Mouse (Mus musculus) lung, embryonic 14.5 days (tissue): ENCODE measurements around the gene Bmp2. TPM values are rescaled to one million over a fixed set of nuclear protein-coding genes. Genes with fewer than 3 reads are reported as not detected.

ENCODE experiments used
- ATAC-seq: fragments of 200-750 bp; cut with Nextera tagmentation; 2 replicates; pipeline ENCODE4 v1.8.0; 2017; ENCODE audit warnings: mild to moderate bottlenecking, moderate TSS enrichment, moderate library complexity; ENCODE audit not compliant: insufficient read depth
- DNase-seq: peaks from one replicate; pipeline ENCODE4 v3.0.0-alpha.2; 2015
- H3K27ac ChIP-seq: fragments of 300-500 bp; sonication (generic); 2 replicates; pipeline ENCODE4 v1.5.1; 2014; ENCODE audit warnings: low read depth, mild to moderate bottlenecking, moderate library complexity
- H3K27me3 ChIP-seq: fragments of 300-500 bp; sonication (generic); 2 replicates; pipeline ENCODE4 v1.6.1; 2014; ENCODE audit warnings: low read length, control low read depth; ENCODE audit not compliant: insufficient read depth
- H3K36me3 ChIP-seq: fragments of 300-500 bp; sonication (generic); 2 replicates; pipeline ENCODE4 v1.6.1; 2014; ENCODE audit warnings: control low read depth; ENCODE audit not compliant: insufficient read depth
- H3K4me1 ChIP-seq: fragments of 300-500 bp; sonication (generic); 2 replicates; pipeline ENCODE4 v1.6.1; 2014; ENCODE audit warnings: antibody characterized with exemption, control low read depth; ENCODE audit not compliant: insufficient read depth
- H3K4me2 ChIP-seq: fragments of 300-500 bp; sonication (generic); 2 replicates; pipeline ENCODE4 v1.6.1; 2014; ENCODE audit warnings: mild to moderate bottlenecking
- H3K4me3 ChIP-seq: fragments of 300-500 bp; sonication (generic); 2 replicates; pipeline ENCODE4 v1.5.1; 2014; ENCODE audit warnings: low read depth, low read length
- H3K9ac ChIP-seq: fragments of 300-500 bp; sonication (generic); 2 replicates; pipeline ENCODE4 v1.6.1; 2014
- H3K9me3 ChIP-seq: fragments of 300-500 bp; sonication (generic); 2 replicates; pipeline ENCODE4 v1.6.1; 2016; ENCODE audit warnings: low read depth, low read length, control low read depth
- CTCF ChIP-seq: IDR thresholded peaks from 2 replicates; pipeline ENCODE4 v1.5.1; 2016; ENCODE audit warnings: antibody characterized with exemption, low read depth
- whole genome bisulfite sequencing: fragments of 180-500 bp; shearing (Covaris S2); extraction: QIAGEN DNeasy Blood & Tissue Kit; methylation state at CpG from one replicate; pipeline ENCODE4 v1.1.7; 2014; 5-methylcytosine and 5-hydroxymethylcytosine counted together
- polyA plus RNA-seq: library from polyadenylated mRNA; unstranded; fragments of >200 nt; fragmentation: Nextera tagmentation; extraction: Ambion mirVana; gene quantifications from 2 replicates; pipeline ENCODE4 v1.2.1, GENCODE M21; 2014

The Bmp2 gene
- polyA plus RNA-seq, 1 experiment from 2014 or later, result 3.2 TPM

DNA sequence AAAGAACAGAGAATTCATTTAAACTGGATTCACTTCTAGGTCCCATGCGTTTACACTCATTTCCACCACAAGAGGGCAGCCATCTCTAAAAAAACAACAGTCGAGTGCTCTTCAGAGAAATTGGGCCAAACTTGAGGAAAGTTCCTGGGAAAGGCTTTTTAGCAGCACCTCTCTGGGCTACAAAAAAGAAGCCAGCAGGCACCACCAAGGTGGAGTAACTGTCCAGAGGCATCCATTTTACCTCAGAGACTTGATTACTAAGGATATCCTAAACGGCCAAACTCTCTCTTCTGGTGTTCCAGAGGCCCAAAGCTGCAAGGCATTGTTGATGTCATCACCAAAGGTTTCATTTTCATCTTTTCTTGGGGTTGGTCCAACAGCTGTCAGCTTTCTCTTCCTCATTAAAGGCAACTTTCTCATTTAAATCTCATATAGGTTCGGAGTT lies 1.7 kb upstream of the Bmp2 start:
- ATAC-seq, result no peak
- 18% methylated on average over 4 of the region's 4 CpGs for WGBS
- Histone ChIP-seq H3K4me2 (no peak overlapping the region), H3K27ac (no peak overlapping the region), H3K9ac (no peak overlapping the region), H3K36me3 (no peaks in the 10 kb centered on the region), H3K27me3 (peaks cover 31% of the 10 kb centered on the region), H3K4me3 (no peak overlapping the region), H3K4me1 (no peaks in the 10 kb centered on the region), H3K9me3 (no peaks in the 10 kb centered on the region)
- DNase-seq, result peak; percentile 94
- peak; percentile 80 for TF ChIP-seq CTCF

DNA sequence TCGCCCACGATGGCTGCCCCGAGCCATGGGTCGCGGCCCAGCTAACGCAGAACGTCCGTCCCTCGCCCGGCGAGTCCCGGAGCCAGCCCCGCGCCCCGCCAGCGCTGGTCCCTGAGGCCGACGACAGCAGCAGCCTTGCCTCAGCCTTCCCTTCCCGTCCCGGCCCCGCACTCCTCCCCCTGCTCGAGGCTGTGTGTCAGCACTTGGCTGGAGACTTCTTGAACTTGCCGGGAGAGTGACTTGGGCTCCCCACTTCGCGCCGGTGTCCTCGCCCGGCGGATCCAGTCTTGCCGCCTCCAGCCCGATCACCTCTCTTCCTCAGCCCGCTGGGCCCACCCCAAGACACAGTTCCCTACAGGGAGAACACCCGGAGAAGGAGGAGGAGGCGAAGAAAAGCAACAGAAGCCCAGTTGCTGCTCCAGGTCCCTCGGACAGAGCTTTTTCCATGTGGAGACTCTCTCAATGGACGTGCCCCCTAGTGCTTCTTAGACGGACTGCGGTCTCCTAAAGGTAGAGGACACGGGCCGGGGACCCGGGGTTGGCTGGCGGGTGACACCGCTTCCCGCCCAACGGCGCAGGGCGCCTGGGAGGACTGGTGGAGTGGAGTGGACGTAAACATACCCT lies 995 bp downstream of the Bmp2 start:
- DNase-seq, result peak; percentile 53
- Histone ChIP-seq H3K4me1 (no peaks in the 10 kb centered on the region), H3K9me3 (no peaks in the 10 kb centered on the region), H3K4me2 (peak overlapping the region; percentile 96), H3K36me3 (no peaks in the 10 kb centered on the region), H3K27me3 (peaks cover 31% of the 10 kb centered on the region), H3K4me3 (peak overlapping the region; percentile 60), H3K9ac (peak overlapping the region; percentile 59), H3K27ac (no peak overlapping the region)
- TF ChIP-seq CTCF, result no peak
- WGBS, result under 1% methylated on average over 48 of the region's 48 CpGs
- ATAC-seq, result peak; percentile 41; the same call in 1 of the 2 replicates

DNA sequence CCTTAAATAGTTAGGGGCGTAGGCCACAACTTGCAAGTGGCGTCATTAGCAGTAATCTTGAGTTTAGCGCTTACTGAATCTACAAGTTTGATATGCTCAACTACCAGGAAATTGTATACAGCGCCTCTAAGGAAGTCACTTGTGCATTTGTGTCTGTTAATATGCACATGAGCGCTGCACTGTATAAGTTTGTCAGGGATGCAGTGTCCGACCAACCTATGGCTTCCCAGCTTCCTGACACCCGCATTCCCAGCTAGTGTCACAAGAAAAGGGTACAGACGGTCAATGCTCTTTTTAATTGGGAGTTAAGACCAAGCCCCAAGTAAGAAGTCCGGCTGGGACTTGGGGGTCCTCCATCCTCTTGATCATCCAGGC lies 1.9 kb downstream of the Bmp2 start:
- Histone ChIP-seq H3K4me1 (no peaks in the 10 kb centered on the region), H3K36me3 (no peaks in the 10 kb centered on the region), H3K27ac (no peak overlapping the region), H3K4me3 (peak overlapping the region; percentile 60), H3K4me2 (peak overlapping the region; percentile 96), H3K9ac (peak overlapping the region; percentile 50; the same call in 1 of the 2 replicates), H3K27me3 (peaks cover 31% of the 10 kb centered on the region), H3K9me3 (no peaks in the 10 kb centered on the region)
- DNase-seq, result no peak
- no peak for TF ChIP-seq CTCF
- 32% methylated on average over 9 of the region's 9 CpGs for WGBS
- no peak for ATAC-seq

DNA sequence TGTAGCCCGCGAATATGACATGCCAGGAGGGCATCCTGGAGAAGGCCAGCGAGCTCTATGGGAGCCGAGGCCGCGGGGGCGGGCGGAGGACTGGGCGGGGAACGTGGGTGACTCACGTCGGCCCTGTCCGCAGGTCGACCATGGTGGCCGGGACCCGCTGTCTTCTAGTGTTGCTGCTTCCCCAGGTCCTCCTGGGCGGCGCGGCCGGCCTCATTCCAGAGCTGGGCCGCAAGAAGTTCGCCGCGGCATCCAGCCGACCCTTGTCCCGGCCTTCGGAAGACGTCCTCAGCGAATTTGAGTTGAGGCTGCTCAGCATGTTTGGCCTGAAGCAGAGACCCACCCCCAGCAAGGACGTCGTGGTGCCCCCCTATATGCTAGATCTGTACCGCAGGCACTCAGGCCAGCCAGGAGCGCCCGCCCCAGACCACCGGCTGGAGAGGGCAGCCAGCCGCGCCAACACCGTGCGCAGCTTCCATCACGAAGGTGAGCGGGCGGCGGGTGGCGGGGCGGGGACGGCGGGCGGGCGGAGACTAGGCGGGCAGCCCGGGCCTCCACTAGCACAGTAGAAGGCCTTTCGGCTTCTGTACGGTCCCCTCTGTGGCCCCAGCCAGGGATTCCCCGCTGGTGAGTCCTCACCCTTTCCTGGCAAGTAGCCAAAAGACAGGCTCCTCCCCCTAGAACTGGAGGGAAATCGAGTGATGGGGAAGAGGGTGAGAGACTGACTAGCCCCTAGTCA lies 2.5 kb downstream of the Bmp2 start:
- Histone ChIP-seq H3K27ac (no peak overlapping the region), H3K9ac (peak overlapping the region; percentile 50), H3K4me3 (peak overlapping the region; percentile 60), H3K4me1 (no peaks in the 10 kb centered on the region), H3K36me3 (no peaks in the 10 kb centered on the region), H3K9me3 (no peaks in the 10 kb centered on the region), H3K27me3 (peaks cover 31% of the 10 kb centered on the region), H3K4me2 (peak overlapping the region; percentile 96)
- ATAC-seq (peak; percentile 71), DNase-seq (peak; percentile 81)
- WGBS, result 1% methylated on average over 55 of the region's 55 CpGs
- no peak for TF ChIP-seq CTCF

- Histone ChIP-seq H3K4me2 (no peak overlapping the region), H3K9ac (no peak overlapping the region), H3K9me3 (no peaks in the 10 kb centered on the region), H3K36me3 (no peaks in the 10 kb centered on the region), H3K4me1 (no peaks in the 10 kb centered on the region), H3K27ac (no peak overlapping the region), H3K27me3 (no peaks in the 10 kb centered on the region), H3K4me3 (no peak overlapping the region)
- TF ChIP-seq CTCF, result no peak
- 62% methylated on average over 10 of the region's 10 CpGs for WGBS
- ATAC-seq, result no peak
- DNase-seq, result no peak
Observed at GRCm38 (mm10) chr2:133564248-133564886, 12.4 kb downstream of the Bmp2 start.

GRCm38 (mm10) chr2:133565424-133565823 lies 13.5 kb downstream of the Bmp2 start:
- WGBS, result 78% methylated on average over 5 of the region's 5 CpGs
- no peak for TF ChIP-seq CTCF
- no peak for DNase-seq

More at GRCm38 (mm10) chr2:133565424-133565823, 13.5 kb downstream of the Bmp2 start:
- Histone ChIP-seq H3K4me3 (no peak overlapping the region), H3K27ac (no peak overlapping the region), H3K9me3 (no peaks in the 10 kb centered on the region), H3K4me1 (no peaks in the 10 kb centered on the region), H3K9ac (no peak overlapping the region), H3K4me2 (no peak overlapping the region), H3K27me3 (no peaks in the 10 kb centered on the region), H3K36me3 (no peaks in the 10 kb centered on the region)
- ATAC-seq, result no peak
